Mouse (Mus musculus) forebrain, embryonic 13.5 days (tissue): ENCODE results near the gene Timm44. TPM values are rescaled to one million over a fixed set of nuclear protein-coding genes. Genes with fewer than 3 reads are reported as not detected.

Source experiments
- polyA plus RNA-seq: library from polyadenylated mRNA; unstranded; fragments of >200 nt; fragmentation: Nextera tagmentation; extraction: Ambion mirVana; gene quantifications from 2 replicates; pipeline ENCODE4 v1.2.1, GENCODE M21; 2015

Gene Timm44
- polyA plus RNA-seq, 1 experiment from 2014 or later = 47.9 TPM

Other genes starting within 250 kb of the Timm44 start
- gene Cd209f, start 170.1 kb downstream of the Timm44 start, polyA plus RNA-seq = not detected in 2 replicates
- gene Cd209g, start 141.8 kb downstream of the Timm44 start, polyA plus RNA-seq = not detected in 2 replicates
- 57.7 and 62.7 TPM in 2 replicates for gene Evi5l, start 109.3 kb downstream of the Timm44 start, polyA plus RNA-seq
- gene Prr36, start 58.5 kb downstream of the Timm44 start, polyA plus RNA-seq = 33.2 and 36.0 TPM in 2 replicates
- gene Lrrc8e, start 49.1 kb downstream of the Timm44 start, polyA plus RNA-seq = 0.14 TPM in 1 of 2 replicates, not detected in the other
- 24.6 and 28.6 TPM in 2 replicates for gene Map2k7, start 37.2 kb downstream of the Timm44 start, polyA plus RNA-seq
- gene Gm49320, start 37.0 kb downstream of the Timm44 start, polyA plus RNA-seq = 0.93 and 1.1 TPM in 2 replicates
- 4.1 and 5.6 TPM in 2 replicates for gene Tgfbr3l, start 27.7 kb downstream of the Timm44 start, polyA plus RNA-seq
- 63.8 and 72.7 TPM in 2 replicates for gene Snapc2, start 22.8 kb downstream of the Timm44 start, polyA plus RNA-seq
- gene Ctxn1, start 16.6 kb downstream of the Timm44 start, polyA plus RNA-seq = 272 and 274 TPM in 2 replicates
- 24.3 and 24.8 TPM in 2 replicates for gene Ccl25, start 49.3 kb upstream of the Timm44 start, polyA plus RNA-seq
- 199 and 215 TPM in 2 replicates for gene Elavl1, start 49.5 kb upstream of the Timm44 start, polyA plus RNA-seq
- gene Cers4, start 217.1 kb upstream of the Timm44 start, polyA plus RNA-seq = 24.6 and 29.5 TPM in 2 replicates